Mouse (Mus musculus): Measurements from ENCODE around the gene Pemt.

The Pemt gene

GRCm38 (mm10) chr11:60046058-60046735, at the start of gene Pemt:
Gene Pemt, minus strand, starts transcription at chr11:60046489.
- CTCF ChIA-PET = no interaction called here

DNA sequence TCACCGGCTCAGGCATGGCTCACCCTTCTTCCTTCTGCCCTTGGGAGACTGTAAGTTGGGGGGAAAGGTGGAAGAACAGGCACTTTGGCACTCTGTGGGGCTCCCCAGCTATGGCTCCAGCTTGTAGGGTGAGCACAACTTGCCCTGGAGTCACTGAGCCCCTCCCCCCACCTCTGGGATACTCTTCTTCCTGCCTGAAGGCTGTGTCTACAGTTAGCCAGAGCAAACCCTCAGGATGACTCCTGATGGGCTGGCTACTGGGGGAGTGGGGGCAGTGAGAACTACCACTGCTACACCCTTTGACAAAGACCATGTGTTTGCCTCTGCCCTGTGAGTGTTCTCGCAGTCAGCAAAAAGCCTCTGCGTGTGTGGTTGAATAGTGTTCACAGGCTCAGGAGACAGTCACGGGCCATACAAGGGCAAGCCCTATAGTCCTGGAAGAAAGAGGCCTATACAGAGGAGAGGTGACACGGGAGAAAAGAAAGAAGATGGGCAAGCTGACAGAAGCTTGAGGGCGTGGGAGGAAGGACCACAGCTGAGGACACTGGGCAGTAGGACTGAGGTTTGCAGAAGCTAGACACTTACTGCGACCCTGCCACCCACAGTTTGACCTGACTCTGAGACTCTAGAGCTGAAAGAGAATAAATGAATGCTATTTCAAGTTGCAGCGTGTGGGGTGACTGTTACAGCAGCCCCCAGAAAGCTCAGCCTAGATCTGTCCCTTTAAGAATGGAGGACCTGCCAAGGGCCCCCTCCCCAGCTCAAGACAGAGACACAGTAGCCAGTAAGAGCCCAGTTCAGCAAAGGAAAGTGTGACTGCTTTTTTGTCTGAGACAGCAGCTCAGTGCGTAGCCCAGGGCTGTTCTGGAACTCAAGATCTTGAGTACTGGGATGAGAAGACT, 48.9 kb upstream of the Pemt start:
- CTCF ChIA-PET = interaction anchor here (0.7 kb wide), 1 partner anchor 255 kb away, joined by 3 read pairs; no protein-coding TSS in a partner anchor

DNA sequence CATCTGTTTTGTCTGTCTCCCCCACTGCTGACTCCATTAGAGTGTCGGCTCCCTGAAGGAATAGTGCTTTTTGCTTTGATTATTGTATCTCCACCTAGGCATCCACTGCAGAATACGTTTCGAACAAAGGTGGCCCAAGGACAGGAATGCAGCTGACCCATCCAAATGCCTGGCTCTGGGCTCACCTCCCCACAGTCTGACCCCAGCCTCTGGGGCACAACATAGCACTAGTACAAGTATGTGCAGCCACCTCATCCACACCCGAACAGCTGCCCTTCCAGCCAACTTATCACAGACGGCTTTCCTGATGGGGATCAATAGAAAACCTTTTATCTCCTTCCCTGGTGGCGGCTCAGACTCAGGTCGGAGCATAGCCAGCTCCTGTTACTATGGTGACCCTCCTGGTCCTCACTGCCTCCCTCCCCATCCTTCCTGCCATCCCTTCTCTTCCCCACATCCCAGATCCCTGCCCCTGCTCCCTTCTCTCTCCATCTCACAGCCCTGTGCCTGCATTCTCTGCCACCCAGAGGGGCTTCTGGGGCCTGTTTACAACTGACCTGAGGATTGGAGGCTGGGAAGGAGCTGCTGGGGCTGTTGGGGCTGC, 47.8 kb upstream of the Pemt start:
- CTCF ChIA-PET = interaction anchor here (0.7 kb wide), 1 partner anchor 254 kb away, joined by 3 read pairs; no protein-coding TSS in a partner anchor

- CTCF ChIA-PET = interaction anchor here (1.3 kb wide), 1 partner anchor 16 kb away, joined by 8 read pairs; no protein-coding TSS in a partner anchor
These were observed 46.9 kb upstream of the Pemt start for GRCm38 (mm10) chr11:60093227-60093626.

GRCm38 (mm10) chr11:60091422-60091761, 45.1 kb upstream of the Pemt start:
- CTCF ChIA-PET = no interaction called here

GRCm38 (mm10) chr11:60090696-60091421, 44.6 kb upstream of the Pemt start:
- CTCF ChIA-PET = no interaction called here

GRCm38 (mm10) chr11:60088947-60089346, 42.7 kb upstream of the Pemt start:
- CTCF ChIA-PET = interaction anchor here (0.7 kb wide), 1 partner anchor 92 kb away, joined by 3 read pairs; no protein-coding TSS in a partner anchor

DNA sequence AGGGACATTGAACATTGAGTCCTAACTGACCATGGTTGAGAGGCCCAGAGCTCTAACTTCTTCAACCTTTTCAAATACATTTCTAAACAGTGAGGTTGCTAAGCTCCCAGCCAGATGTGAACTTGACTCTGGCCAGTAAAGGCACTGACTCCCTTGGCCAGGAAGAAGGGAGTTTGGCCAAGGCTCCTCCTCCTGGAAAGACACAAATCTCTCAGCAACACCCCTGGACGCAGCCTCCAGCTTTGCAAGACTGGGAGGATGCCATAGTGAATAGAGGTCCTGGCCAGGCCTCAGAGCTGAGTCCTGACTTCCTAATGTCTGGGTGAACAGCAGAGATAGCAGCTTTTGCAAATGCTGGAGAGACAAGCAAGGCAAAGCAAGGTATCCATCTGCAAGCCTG, 40.4 kb upstream of the Pemt start:
- CTCF ChIA-PET = no interaction called here

DNA sequence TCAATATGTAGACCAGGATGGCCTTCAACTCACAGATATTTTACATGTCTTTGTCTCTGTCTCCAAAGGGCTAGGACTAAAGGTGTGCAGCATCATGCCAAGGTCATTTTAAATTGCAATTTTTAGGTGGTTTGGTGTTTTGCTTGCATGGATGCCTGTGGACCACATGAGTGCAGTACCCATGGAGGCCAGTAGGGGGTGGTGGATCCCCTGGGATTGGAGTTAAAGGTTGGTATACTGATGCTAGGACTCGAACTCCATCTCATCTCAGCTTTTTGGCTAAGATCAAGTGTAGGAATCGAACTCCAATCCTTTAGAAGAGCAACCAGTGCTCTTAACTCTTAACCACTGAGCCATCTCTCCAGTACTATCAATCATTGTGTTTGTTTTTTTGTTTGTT, 38.3 kb upstream of the Pemt start:
- CTCF ChIA-PET = no interaction called here

DNA sequence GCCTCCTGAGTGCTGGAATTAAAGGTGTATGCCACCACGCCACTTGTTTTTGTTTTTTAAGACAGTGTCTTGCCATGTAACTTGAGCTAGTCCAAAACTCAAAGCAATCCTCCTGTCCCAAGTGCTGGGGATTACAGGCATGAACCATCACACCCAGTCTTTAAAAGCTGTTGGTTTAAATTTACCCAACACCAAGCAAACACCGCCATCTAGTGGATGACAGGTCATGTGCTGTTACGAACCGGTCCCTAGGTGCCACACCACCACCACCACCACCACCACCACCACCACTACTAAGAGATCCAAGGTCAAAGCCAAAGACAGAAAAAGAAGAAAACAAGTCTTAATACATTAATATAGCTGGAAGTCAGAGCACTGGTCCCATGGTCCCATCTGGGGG, 30.5 kb upstream of the Pemt start:
- CTCF ChIA-PET = interaction anchor here (0.6 to 1.2 kb wide), 3 partner anchors 16 to 1289 kb away, joined by 3 to 8 read pairs (median 7); no protein-coding TSS in a partner anchor

DNA sequence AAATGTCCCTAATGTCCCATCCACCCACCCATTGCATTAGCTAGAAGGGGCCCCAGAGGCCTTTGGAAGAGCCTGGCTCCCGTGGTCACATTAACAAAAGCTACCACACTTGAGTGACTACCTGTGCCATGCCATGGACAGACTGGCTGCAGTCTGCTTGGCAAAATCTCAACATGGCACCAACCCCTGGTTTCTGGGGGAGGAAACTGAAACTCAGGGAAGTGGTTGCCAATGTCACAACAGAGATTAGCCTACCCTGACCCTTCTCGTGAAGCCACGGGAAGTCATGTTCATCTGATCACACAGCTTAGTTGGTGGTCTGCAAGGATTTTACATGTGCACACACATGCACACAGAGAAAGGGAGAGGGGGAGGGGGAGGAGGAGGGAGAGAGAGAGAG, 29.9 kb upstream of the Pemt start:
- CTCF ChIA-PET = interaction anchor here (0.6 to 0.9 kb wide), 3 partner anchors 26 to 609 kb away, joined by 3 to 6 read pairs (median 5); no protein-coding TSS in a partner anchor

DNA sequence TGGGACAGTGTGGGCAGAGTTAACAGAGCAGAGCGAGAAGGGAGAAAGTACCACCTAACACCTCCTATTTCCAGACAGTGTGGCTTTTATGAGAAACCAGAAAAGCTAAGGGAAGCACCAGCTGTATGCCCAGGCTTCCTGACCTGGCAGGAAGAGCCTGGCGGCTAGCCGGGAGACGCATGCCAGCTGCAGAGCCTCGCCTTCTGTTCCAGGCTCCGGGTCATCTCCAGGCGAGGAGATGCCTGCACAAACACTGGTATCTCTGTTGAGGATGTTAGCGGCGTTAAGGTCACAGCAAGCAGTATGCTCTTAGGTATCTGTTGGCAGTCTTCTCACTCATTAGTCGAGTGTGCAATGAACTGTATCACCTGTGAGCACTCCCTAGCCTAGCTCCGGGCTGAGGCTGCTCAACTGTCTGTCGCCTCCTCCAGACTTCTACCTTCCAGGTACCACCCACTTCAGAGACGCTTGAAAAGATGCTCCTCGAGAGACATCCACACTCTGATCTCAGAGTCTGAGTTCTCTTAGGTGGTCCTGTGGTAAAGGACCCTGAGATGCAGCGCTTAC, 27.7 kb upstream of the Pemt start:
- CTCF ChIA-PET = no interaction called here

GRCm38 (mm10) chr11:60073121-60073520, 26.8 kb upstream of the Pemt start:
- CTCF ChIA-PET = no interaction called here

- CTCF ChIA-PET = no interaction called here
These were observed 24.9 kb upstream of the Pemt start for GRCm38 (mm10) chr11:60071221-60071620.

DNA sequence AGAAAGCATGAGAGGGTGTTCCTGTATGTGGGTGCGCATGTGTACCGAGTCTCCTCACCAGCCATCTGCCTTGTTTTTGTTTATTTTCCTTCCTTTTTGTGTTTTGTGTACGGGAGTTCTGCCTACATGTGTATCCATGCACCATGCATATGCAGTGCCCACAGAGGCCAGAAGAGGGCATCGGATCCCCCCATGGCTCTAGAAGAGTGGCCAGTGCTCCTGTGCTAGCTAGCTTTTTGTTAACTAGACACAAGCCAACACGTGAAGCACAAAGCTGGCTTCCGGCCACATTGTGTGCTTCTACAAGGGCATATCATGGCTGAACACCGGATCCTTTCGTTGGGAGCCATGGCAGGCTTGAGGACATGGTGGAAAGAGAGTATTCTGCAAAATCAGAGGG, 24.3 kb upstream of the Pemt start:
- CTCF ChIA-PET = no interaction called here

- CTCF ChIA-PET = interaction anchor here (0.6 kb wide), 1 partner anchor 42 kb away, joined by 3 read pairs; no protein-coding TSS in a partner anchor
These were observed 22.3 kb upstream of the Pemt start for GRCm38 (mm10) chr11:60068631-60069030.

GRCm38 (mm10) chr11:60067646-60068045, 21.4 kb upstream of the Pemt start:
- CTCF ChIA-PET = no interaction called here

DNA sequence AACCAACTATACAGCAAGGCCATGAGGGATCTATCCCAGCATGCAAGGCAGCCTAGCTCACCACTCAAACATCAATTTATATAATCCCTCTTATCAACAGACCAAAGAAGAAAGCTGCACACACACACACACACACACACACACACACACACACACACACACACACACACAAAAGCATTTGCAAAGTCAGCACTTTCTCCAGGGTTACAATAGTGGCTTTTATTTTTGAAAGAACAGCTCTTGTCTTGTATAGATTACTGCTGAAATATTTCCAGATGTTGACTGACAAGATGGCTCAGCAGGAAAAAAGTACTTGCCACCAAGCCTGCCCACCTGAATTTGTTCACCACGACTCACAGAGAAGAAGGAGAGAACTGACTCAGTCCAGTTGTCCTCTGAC, 19.0 kb upstream of the Pemt start:
- CTCF ChIA-PET = no interaction called here

DNA sequence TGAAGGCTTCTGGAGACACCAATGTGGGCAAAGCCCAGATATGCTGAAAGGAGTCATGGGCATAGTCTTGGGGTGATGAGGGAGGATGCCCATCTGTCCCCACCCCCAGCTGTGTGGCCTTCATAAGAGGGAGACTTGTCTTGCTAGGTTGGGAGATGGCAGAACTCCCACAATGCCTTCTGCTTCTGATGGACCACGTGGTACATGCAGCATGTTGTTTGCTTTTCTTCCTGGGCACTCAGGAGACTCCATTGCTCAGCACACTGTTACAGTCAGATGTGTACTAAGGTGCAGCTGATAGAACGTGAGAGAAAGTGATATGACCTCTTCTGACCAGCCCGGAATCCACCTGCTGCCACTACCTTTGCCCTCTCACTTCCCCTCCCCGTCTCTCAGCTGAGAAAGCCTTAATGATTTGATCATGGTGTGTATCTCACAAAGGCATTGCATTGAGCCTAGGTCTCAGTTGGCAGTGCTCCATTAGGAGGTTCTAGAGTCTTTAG, 15.3 kb upstream of the Pemt start:
- CTCF ChIA-PET = no interaction called here

GRCm38 (mm10) chr11:60060026-60060425, 13.7 kb upstream of the Pemt start:
- CTCF ChIA-PET = no interaction called here

- CTCF ChIA-PET = no interaction called here
These were observed 12.2 kb upstream of the Pemt start for GRCm38 (mm10) chr11:60058441-60058840.

Data from spleen, embryonic (tissue).